Mouse (Mus musculus) cerebellum, postnatal 10 days (tissue): ENCODE results near the gene Csk.
A peak's percentile ranks its signal among the peaks of the same experiment; 100 is the strongest.

ENCODE experiments used
- DNase-seq, 2 experiments: peaks; one replicate each; pipeline ENCODE4 v3.0.0; 2021; ENCODE audit warnings: mixed read lengths in 2 of 2

The Csk gene

DNA sequence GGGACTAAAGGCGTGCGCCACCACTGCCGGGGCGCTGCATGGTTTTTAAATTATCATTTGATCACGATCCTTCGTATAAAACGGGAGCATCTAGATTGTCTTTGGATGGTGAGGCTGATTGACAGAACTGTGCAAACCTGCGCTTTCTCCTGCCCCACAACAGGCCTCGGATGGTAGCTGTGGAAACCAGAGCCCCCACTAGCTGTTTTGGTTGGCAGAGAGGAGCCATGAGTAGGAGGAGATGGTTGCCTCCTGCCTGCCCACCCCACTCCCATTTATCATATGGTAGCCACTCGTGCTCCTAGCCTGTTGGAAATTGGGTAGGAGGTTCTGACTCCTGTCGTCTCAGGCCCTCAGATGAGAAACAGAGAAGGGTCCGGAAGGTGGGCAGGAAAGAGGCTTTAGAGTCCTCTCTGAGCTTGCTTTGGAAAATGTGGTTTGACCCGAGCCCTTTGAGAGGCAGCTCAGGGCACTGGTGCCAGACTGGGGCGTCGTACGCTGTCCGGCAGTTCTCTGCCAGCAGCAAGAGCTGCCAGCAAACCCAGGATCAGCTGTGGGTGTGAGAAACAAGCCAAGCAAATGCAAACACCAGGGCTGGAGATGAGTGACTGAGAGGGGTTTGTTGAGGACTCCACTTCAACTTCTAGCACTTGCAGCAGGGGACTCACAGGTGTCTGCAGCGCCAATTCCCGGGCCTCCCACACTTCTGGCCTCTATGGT lies 3.4 kb upstream of the Csk start:
- peak in 1 of 2 experiments; percentile 66 for DNase-seq

DNA sequence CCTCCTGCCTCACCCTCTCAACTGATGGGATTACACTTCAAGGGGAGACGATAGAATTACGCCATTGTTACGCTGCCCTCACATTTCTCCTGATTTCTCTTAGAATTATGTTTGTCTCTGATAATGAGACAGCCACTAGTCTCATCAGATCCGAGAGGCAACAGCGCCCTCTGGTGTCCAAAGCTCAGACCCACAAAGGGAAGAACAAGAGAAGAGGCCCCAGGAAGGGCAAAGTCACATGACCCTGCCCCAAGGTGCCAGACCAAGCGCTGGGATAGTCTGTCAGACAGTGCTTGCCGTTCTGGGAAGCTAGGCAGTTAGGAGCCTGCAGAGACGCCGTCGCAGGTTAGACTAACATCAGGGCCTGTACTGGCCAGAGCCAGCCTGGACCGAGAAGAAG lies 2.3 kb upstream of the Csk start:
- DNase-seq = peak; percentile 98 to 99

DNA sequence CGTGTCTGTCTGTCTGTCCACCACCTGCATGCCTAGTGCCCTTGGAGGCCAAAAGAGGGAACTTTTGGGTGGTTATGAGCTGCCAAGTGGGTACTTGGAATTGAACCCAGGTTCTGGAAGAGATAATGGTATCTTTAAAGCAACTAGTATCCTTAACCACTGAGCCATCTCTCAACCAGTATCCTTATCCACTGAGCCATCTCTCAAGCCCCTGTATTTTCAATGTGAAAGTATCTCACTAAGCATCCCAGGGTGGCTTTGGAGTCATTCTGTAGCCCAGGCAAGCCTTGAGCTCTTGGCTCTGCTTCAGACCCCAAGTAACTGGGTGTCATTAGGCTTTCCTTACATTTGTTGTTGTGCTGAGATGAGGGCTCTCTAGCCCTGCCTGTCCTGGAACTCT lies 1.5 kb upstream of the Csk start:
- DNase-seq = peak in 1 of 2 experiments; percentile 8

DNA sequence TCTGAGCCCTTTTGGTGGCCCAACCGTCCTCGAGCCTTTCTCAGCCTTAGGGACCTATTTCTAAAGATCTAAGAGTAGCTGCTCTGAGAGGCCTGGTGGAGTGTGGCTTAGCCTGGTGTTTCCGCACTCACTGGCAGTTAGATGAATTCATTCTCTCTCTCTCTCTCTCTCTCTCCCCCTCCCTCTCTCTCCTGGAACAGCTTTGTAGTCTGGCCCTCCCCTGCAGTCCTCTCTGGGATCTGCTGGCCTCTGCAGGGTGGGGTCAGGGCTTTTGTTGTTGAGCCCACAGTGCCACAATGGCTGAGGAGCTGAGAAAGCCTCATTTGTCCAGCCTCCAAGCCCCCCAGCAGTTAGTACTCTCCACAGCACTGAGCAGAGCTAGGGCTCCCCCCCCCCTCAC lies 576 bp downstream of the Csk start:
- peak in 1 of 2 experiments; percentile 6 for DNase-seq

DNA sequence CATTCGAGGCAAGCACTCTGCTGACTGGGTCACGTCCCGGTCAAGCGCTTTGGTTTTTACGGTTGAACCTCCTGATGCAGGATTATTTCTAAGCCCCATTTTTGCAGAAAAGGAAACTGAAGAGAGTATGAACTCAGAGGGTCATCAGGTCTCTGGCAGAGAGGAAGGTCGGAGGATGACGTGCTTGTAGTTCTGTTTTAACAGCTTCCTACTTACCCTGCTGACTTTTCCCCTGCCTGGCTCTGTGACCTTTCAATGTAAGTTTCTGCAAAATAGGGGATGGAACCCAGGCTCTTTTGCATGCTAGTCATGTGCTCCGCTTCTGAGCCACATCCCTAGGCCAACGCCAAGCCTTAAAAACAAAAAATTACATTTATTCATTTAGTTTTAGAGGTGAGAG lies 1.1 kb downstream of the Csk start:
- no peak for DNase-seq

DNA sequence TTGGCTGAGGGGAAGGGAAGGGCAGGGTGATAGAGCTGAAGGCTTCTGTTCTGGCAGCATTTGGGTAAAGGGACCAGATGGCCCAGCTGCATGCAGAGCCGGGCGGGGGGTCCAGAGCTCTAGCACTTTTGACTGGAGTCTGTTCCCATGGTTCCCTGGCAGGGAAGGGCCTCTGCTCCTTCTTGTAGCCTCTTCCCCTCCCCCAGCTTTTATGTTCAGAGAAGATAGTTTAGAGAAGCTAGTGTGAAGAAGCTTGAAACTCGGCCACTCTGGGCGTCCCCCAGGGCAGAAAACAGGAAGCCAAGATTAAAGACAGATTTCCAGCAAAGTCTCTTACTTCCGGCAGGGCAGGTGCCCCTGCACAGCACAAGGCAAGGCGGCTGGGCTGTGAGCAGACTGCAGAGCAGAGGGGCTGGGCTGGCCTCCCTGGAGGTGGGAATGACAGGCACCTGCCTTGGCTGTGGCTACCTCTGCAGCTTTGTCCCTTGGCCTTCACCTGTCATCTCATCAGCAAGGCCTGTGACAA lies 2.6 kb downstream of the Csk start:
- peak; percentile 89 to 91 for DNase-seq

DNA sequence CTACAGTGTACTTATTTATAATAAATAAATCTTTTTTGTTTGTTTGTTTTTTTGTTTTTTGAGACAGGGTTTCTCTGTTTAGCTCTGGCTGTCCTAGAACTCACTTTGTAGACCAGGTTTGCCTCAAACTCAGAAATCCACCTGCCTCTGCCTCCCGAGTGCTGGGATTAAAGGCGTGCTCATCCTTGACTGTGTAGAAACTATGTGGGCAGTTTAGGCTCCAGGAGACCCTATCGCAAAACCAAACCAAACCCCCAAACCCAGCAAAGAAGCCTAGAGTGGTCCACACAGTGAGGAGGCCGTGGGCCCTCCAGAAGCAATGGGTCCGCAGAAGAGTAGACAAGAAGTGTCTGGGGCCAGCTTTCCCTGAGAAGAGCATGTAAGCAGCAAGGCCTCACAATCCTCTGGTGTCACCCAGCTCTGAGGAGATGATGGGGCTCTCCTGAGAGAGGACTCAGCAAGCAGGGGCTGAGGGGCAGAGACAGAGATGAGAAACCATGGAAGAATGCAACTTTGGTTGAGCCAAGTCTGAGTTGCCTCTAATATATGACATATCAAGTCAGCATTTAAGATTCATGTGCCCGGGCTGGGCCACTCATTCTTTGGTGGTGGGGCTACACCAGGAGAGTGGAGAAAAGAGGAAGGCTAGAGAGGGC lies 3.2 kb downstream of the Csk start:
- no peak for DNase-seq

DNA sequence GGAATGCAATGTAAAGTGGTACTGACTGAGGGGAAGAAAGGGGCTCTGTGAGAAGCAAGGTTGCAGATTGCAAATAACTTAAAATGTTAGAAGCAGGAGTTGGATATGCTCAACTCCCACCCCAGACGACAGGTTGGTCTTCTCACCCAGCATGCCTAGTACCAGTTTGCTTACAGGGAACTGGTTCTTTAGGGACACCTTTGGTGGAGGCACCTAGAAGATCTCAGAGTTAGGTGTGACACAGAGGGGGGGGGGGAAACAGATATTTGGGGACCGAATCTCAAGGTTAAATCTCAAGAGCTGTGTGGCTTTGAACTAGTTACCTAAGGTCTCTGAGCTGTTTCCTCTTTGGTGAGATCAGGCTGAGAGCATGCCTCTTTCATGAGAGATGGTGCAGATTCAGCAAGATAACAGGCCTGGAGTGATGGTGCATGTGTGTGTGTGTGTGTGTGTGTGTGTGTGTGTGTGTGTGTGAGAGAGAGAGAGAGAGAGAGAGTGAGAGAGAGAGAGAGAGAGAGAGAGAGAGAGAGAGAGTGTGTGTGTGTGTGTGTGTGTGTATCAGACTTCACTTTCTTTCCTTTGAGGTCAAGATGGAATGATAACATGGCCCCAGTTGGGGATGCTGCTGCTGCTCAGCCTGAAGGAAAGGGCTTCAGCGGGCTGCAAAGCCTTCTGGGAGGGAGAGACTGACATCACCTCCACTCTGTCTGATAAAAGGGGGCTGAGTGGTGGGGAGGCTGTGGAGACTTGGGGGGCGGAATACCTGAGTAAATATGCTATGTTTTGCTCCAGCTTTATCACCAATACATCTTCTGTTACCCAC lies 5.9 kb downstream of the Csk start:
- no peak for DNase-seq

DNA sequence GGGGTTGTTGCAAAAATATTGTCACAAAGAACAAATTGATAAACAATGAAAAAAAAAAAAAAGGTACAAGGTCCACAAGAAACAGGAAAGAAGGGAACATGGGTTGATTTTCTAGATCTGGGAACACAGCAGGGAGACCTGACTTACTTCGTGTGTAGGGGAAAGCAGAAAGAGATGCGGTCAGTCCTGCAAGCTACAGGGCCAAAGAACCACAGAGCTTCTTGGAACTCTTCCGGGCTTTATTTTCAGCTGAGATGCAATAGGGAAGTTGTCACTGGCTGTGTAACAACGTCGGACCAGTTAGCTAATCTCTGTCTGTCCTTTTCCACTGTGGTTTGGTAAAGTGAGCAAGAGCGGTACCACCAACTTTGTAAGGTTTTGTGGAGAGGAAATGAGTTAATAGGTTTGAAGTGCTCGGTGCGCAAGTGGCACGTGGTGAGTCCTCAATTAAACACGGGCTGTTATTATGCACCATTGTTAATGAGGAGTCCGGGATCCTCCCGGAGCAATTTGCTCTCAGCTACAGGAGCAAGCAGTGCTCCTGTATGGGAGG lies 6.8 kb downstream of the Csk start:
- DNase-seq = no peak

DNA sequence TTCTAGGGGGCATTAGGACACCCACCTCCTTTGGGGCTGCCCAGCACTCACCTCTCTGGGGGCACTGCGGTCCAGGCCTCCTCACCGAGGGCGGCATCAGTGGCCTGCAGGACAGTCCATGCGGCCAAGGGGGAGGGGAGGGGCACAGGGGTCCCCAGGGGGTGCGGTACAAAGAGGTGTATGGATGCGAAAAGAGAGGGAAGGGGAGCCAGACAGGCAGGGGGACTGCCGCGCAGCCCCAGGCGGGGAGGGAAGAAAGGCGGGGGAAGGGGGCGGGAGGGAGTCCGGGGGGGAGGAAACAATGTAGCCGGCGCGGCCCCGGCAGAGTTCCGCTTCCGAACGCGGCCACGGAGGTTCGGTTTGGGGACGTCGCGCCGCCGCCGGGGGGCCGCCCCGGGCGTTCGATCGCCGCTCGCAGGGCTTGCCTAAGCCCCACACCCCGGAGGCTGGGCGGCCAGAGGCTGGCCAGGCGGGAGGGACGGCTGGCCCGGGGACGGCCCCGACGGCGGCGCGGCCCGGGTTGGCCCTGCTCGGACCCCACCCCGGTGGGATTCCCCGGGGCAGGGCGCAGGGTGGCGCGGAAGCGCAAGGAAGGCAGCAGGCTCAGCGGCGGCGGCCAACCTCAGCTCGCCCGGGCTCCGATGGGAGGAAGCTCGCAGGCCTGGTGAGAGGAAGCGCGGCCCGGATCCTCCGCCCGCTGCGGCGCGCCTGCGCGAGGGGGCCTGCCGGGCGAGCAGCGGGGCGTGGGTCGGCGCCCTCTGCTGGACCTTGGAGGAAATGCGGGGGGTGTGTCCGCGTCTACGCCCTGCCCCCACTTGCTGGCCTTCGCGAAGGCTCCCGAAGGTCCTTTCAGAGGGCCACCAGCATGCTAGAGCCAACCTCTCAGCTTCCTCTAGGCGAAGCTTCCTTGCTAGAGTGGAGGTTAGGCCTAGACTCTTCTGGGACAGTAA lies 8.2 kb downstream of the Csk start:
- DNase-seq = peak; percentile 96 to 97

DNA sequence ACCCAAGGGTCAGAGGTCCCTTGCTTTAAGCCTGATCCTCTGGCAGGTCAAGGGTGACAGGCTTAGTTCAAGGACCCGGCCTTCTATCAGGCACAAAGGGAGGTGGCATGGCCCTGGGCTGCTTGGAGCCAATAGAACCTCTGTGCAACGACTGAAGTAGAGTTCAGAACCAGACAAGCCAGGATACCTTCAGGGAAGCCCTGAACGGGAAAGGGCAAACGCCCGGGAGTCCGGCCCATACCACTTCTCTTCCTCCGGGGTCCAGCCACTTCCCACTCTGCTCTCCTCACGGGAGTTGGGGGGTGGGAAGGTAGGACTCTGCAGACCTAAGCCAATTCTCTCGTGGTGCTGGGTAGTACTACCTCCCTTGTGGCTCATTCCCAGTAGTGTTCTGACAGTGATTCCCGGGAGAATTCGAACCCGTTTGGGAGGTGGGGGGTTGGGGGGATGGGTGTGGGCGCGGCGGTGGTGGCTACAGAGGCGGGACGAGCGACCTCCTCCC lies 8.9 kb downstream of the Csk start:
- peak in 1 of 2 experiments; percentile 49 for DNase-seq

DNA sequence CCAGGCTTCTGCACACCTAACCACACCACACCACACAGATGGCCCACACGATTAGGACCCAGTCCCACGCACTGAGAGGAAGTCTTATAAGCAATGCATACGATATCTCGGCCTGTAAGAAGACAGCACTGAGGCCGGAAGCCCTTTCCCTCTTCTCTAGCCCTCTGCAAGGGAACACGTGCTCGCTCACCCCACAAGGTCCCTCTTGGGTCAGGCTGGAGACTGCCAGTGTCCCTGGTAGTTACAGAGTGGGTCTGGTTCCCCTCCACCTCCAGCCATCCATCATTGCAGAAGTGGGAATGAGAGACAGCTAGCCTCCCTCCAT lies 9.6 kb downstream of the Csk start:
- DNase-seq = no peak

DNA sequence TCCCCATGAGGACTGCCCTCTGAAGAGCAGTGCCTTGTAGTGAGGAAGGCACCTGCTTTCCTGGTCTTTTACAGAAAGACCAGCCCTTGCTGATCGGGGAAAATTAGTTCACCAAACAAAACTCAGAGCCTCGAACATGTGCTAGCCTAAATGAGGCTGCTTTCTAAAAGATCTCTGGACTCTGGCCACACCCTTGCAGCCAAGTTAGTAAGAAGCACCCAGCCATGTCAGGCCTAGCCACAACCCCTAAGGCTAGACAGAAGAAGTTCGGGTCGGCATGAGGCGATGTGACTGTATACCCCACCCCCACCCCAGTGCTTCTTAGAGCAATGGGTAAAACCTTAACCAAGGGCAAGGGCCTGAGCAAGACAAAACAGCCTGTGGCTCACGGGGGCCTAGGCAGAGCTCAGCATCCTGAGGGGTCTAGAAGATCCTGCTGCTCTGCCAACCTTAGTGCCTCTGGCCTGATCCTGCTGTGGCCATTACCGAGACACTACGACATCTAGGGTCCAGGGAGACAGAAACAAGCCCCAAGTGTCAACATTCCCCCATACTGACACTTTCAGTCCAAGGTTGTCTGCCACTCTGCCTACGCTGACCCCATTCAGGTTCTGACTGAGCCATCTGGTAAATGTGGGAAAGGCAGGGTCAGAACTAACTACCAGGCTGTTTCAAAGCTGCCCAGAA lies 10.1 kb downstream of the Csk start:
- no peak for DNase-seq

DNA sequence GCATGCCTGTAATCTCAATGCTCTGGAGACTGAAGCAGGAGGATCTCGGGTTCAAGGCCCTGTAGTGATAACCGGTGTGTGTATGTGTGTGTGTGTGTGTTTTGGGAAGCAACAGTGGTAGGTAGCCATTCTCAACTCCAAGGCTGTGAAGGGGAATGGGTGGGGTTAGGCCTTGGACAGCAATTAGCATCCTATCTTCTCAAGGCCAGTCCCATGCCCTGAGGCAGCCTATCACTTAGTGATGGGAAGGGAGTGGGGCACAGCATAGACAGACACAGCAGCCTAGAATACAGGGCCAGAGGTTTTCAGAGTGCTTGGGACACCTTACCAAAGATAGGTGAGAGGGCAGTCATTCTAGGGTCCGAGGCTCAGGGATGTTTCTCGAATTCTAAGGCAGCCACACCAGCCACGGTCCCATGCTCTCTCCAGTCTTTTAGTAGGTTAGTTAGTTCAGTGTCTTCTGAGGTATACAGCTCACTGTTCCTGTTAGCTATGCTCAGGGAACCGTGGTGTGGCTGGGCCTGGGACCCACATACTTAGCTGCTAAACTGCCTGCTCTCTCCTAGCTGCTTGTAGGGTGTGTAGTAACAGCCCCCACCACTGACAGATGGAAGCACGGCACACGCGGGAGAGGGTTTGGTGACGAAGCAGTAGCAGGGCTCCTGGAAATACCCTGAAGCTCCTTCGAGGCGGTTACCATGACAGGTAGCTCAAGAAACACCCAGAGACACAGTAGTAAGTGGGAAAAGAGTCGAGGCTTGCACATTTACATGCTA lies 11.5 kb downstream of the Csk start:
- DNase-seq = no peak

DNA sequence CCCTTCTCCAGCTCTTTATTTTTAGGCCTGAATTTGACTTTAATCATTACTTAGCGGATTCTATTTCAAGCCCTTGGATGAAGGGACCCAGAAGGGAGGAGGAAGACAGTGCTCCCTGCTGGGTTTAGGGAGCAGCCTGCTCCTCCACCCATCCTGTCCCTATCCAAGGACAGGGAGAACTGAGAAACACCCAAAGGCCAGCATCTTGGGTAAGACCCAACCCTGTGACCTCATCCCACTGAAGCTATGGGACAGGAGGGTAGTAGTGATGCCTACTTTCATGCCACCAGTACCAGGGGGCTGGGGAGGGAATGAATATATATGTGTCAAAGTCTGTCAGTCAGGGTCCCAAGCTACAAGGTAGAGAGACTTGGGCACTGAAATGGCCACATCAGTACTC lies 12.4 kb downstream of the Csk start:
- no peak for DNase-seq

DNA sequence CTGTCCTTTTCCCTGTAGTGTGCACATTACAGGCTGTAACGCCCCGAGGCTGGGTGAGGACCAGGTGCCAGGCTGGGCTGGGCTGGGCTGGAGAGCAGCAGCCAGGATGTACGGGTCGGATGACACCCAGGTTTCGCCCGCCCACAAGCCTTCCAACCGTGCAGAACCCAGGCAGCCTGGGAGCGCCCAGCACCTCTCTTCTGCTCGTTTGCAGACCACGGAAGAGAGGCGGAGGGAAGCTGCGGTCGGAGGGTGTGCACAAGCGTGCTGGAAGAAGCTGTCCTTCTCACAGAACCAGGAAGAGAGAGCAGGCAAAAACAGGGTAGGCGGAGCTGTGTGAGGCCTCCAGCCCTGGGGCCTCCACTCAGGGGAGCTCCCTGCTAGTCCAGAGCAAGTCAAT lies 13.0 kb downstream of the Csk start:
- DNase-seq = no peak

DNA sequence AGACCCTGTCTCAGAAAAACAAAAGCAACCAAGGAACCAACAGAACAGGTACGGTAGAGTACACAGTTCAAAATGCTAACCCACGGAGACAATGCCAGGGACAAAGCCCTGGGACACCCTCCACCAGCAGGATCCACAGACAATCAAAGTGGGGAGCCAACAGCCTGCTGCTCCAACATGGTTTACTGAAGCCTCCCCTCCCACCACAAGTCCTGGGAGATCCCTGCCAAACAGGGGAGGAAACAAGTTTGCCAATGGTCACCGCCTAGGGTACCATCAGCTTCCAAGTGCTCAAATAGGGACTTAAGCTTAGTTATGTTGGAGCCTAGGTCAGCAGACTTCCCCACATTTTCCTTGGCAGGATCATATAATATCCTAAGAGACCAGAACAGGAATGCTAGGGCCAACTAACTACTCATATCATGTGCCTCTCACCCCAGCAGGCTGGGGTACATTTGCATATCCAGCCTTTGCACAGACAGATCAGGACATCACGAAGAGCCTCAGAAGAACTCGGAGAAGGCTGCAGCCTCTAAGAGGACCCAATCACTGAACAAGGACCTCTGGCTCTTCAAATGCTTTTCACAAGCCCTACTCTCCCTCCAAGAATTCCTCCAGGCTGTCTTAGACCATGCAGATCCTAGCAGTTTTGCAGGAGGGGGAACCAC lies 13.6 kb downstream of the Csk start:
- no peak for DNase-seq

DNA sequence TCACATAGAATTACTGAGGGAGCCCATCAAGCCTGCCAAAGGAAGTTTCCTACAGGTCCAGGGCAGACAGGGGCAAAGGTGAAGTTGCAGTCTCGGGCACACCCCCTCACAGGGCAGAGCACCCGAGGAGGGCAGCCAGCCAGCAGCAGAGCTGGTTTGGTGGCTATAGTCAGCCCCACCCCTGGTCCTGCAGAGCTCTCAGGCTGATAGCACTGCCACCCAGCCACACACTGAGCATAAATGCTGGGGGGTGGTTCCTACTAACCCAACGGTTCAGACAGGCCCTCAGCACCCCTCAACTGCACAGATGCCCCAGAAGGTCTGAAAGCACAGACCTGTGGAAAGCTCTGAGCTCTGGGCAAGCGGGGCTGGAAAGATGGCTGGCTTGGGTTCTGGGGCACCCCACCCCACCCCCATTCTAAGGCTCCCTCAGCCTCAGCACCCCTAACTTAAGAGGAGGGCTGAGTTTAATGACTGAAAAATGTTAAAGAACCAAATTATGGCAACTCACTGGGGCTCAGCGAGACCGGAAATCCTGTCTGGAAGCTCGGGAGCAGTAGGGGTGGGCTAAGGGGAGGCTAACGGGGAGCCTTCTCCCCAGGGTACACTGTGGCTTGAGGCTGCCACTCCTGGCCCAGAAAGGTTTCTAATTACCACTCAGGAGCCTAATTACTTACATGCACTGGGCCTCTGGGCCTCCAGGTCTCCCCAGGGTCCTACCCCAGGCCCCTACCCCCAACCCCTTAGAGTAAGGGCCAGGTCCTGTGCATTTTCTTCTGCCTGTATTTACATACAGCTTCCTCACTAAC lies 14.6 kb downstream of the Csk start:
- no peak for DNase-seq

DNA sequence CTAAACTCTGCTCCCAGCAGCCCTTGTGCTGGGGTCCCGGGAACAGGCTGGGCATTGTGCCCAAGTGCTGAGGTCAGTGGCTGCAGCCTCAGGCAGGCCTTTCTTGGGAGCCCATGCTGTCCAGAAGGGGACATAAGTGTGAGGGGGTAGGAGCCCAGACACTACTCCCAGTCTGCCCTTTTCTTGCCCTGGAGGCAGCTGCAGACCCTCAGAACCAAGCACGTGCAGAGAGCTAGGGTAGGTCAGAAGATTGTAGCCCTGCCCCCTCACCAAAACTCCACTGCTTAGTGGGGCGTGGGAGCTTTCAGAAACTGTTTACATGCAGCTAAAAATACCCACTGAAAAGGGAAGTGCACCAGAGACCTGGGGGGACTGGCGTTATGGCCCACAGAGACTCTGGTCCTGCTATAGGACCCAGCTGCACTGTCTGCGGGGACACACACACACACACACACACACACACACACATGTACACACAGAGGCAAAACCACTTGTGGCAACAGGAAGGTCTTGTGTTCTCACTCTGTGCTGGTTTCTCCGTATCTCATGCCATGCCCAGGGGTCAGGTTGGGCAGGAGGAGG lies 15.6 kb downstream of the Csk start:
- DNase-seq = peak; percentile 64 to 75
